Mouse (Mus musculus): ENCODE data around the gene Fkbp3.

The Fkbp3 gene

GRCm38 (mm10) chr12:65058203-65058602, 15.6 kb downstream of the Fkbp3 start:
- Histone ChIP-seq H3K27me3 (ENCODE audit: insufficient read depth, low read length) (no peaks in the 10 kb centered on the region), H3K4me1 (replicated peaks; ENCODE audit: low read depth, low read length) (no peaks in the 10 kb centered on the region), H3K9me3 (ENCODE audit: low read length) (no peaks in the 10 kb centered on the region), H3K4me3 (replicated peaks; ENCODE audit: low read length) (no peak overlapping the region), H3K36me3 (ENCODE audit: insufficient read depth, low read length) (peaks cover 73% of the 10 kb centered on the region)
- TF ChIP-seq CTCF (conservative IDR thresholded peaks at IDR 0.05; ENCODE audit: low read length) (no peak), NANOG (IDR thresholded peaks at IDR 0.05; ENCODE audit: borderline replicate concordance, low read length) (no peak), POU5F1 (IDR thresholded peaks at IDR 0.05; ENCODE audit: borderline replicate concordance, low read length) (no peak)

- TF ChIP-seq NANOG (IDR thresholded peaks at IDR 0.05; ENCODE audit: borderline replicate concordance, low read length) (no peak), POU5F1 (IDR thresholded peaks at IDR 0.05; ENCODE audit: borderline replicate concordance, low read length) (no peak), CTCF (conservative IDR thresholded peaks at IDR 0.05; ENCODE audit: low read length) (no peak)
- Histone ChIP-seq H3K9me3 (ENCODE audit: low read length) (no peaks in the 10 kb centered on the region), H3K36me3 (ENCODE audit: insufficient read depth, low read length) (peaks cover 30% of the 10 kb centered on the region), H3K4me1 (replicated peaks; ENCODE audit: low read depth, low read length) (no peaks in the 10 kb centered on the region), H3K27me3 (ENCODE audit: insufficient read depth, low read length) (no peaks in the 10 kb centered on the region), H3K4me3 (replicated peaks; ENCODE audit: low read length) (no peak overlapping the region)
These were observed 25.0 kb downstream of the Fkbp3 start for GRCm38 (mm10) chr12:65048799-65049198.

- no peak for TF ChIP-seq POU5F1 (IDR thresholded peaks at IDR 0.05; ENCODE audit: borderline replicate concordance, low read length)
- no peak for TF ChIP-seq NANOG (IDR thresholded peaks at IDR 0.05; ENCODE audit: borderline replicate concordance, low read length)
- no peak for TF ChIP-seq CTCF (conservative IDR thresholded peaks at IDR 0.05; ENCODE audit: low read length)
- Histone ChIP-seq H3K9me3 (ENCODE audit: low read length) (peaks cover 38% of the 10 kb centered on the region), H3K27me3 (ENCODE audit: insufficient read depth, low read length) (no peaks in the 10 kb centered on the region), H3K4me3 (replicated peaks; ENCODE audit: low read length) (no peak overlapping the region), H3K36me3 (ENCODE audit: insufficient read depth, low read length) (peaks cover 5% of the 10 kb centered on the region; the same call in 1 of the 2 replicates), H3K4me1 (replicated peaks; ENCODE audit: low read depth, low read length) (peaks cover 14% of the 10 kb centered on the region)
These were observed 36.3 kb downstream of the Fkbp3 start for GRCm38 (mm10) chr12:65037546-65037937.

- H3K4me3 ChIP-seq (replicated peaks; ENCODE audit: low read length), result peak overlapping the region; percentile 82
- peaks cover 14% of the 10 kb centered on the region for H3K4me1 ChIP-seq (replicated peaks; ENCODE audit: low read depth, low read length)
- 0 out of 2 replicates have a peak, but pooled peaks cover under 1% of the 10 kb centered on the region for H3K36me3 ChIP-seq (ENCODE audit: insufficient read depth, low read length)
- H3K27me3 ChIP-seq (ENCODE audit: insufficient read depth, low read length), result no peaks in the 10 kb centered on the region
- peak; percentile 76 for TF ChIP-seq POU5F1 (IDR thresholded peaks at IDR 0.05; ENCODE audit: borderline replicate concordance, low read length)
- TF ChIP-seq NANOG (IDR thresholded peaks at IDR 0.05; ENCODE audit: borderline replicate concordance, low read length), result no peak
- peaks cover 38% of the 10 kb centered on the region for H3K9me3 ChIP-seq (ENCODE audit: low read length)
These were observed 36.8 kb downstream of the Fkbp3 start for GRCm38 (mm10) chr12:65036892-65037545.

GRCm38 (mm10) chr12:65036190-65036870, 37.5 kb downstream of the Fkbp3 start, which contains the start of gene Prpf39:
Gene Prpf39 (plus strand): TSS chr12:65036333.
- TF ChIP-seq POU5F1 (IDR thresholded peaks at IDR 0.05; ENCODE audit: borderline replicate concordance, low read length) (no peak), CTCF (conservative IDR thresholded peaks at IDR 0.05; ENCODE audit: low read length) (no peak), NANOG (IDR thresholded peaks at IDR 0.05; ENCODE audit: borderline replicate concordance, low read length) (no peak)
- peaks cover 38% of the 10 kb centered on the region for H3K9me3 ChIP-seq (ENCODE audit: low read length)

GRCm38 (mm10) chr12:65035839-65036189, 38.0 kb downstream of the Fkbp3 start:
- TF ChIP-seq CTCF (conservative IDR thresholded peaks at IDR 0.05; ENCODE audit: low read length), result no peak
- no peak for TF ChIP-seq NANOG (IDR thresholded peaks at IDR 0.05; ENCODE audit: borderline replicate concordance, low read length)
- TF ChIP-seq POU5F1 (IDR thresholded peaks at IDR 0.05; ENCODE audit: borderline replicate concordance, low read length), result no peak
- Histone ChIP-seq H3K36me3 (ENCODE audit: insufficient read depth, low read length) (no peaks in the 10 kb centered on the region), H3K4me3 (replicated peaks; ENCODE audit: low read length) (peak overlapping the region; percentile 82), H3K27me3 (ENCODE audit: insufficient read depth, low read length) (no peaks in the 10 kb centered on the region), H3K4me1 (replicated peaks; ENCODE audit: low read depth, low read length) (peaks cover 14% of the 10 kb centered on the region), H3K9me3 (ENCODE audit: low read length) (peaks cover 38% of the 10 kb centered on the region)

More at GRCm38 (mm10) chr12:65036190-65036870, 37.5 kb downstream of the Fkbp3 start, which contains the start of gene Prpf39:
- peaks cover 14% of the 10 kb centered on the region for H3K4me1 ChIP-seq (replicated peaks; ENCODE audit: low read depth, low read length)
- H3K4me3 ChIP-seq (replicated peaks; ENCODE audit: low read length), result peak within 1 kb of the TSS; percentile 82
- H3K27me3 ChIP-seq (ENCODE audit: insufficient read depth, low read length), result no peaks in the 10 kb centered on the region
- no peaks in the 10 kb centered on the region for H3K36me3 ChIP-seq (ENCODE audit: insufficient read depth, low read length)

GRCm38 (mm10) chr12:65022842-65023241, 51.0 kb downstream of the Fkbp3 start:
- Histone ChIP-seq H3K27me3 (ENCODE audit: insufficient read depth, low read length) (no peaks in the 10 kb centered on the region), H3K4me1 (replicated peaks; ENCODE audit: low read depth, low read length) (no peaks in the 10 kb centered on the region), H3K4me3 (replicated peaks; ENCODE audit: low read length) (no peak overlapping the region), H3K36me3 (ENCODE audit: insufficient read depth, low read length) (peaks cover 25% of the 10 kb centered on the region), H3K9me3 (ENCODE audit: low read length) (peaks cover 29% of the 10 kb centered on the region)
- no peak for TF ChIP-seq CTCF (conservative IDR thresholded peaks at IDR 0.05; ENCODE audit: low read length)
- TF ChIP-seq POU5F1 (IDR thresholded peaks at IDR 0.05; ENCODE audit: borderline replicate concordance, low read length), result no peak
- TF ChIP-seq NANOG (IDR thresholded peaks at IDR 0.05; ENCODE audit: borderline replicate concordance, low read length), result no peak

Measured in E14TG2a.4 (cell line).